In genomic region chr3:101097146-101097800, GRCm38 (mm10) we compare ENCODE assay signal across 16 mouse cellular contexts. TPM values are rescaled to one million over a fixed set of nuclear protein-coding genes. Genes with fewer than 3 reads are reported as not detected.
DNase-seq lines count a peak whose midpoint lies in the region; ATAC-seq and TF ChIP-seq lines count a peak whose summit lies in the region.
"Had no signal": no experiment of that assay in that cellular context is flagged by ENCODE, and none has a peak within 500 bp of the region (broad histone marks: within the 10 kb centered on the region; RNA-seq: fewer than 3 reads in every experiment).

No protein-coding gene starts in this region.

- DNase-seq in forebrain, embryonic 11.5 days (ENCODE audit: low spot score): no peak
- no peak for DNase-seq in forebrain, embryonic 10.5 days (ENCODE audit: extremely low spot score, low spot score)
- DNase-seq in midbrain, postnatal 0 days (ENCODE audit: low spot score): peak; percentile 41
- DNase-seq in limb, embryonic 10.5 days (ENCODE audit: low spot score): no peak
- no peak for DNase-seq in lung, postnatal 25 days (ENCODE audit: low spot score)
- DNase-seq in hindbrain, postnatal 0 days (ENCODE audit: low spot score): no peak
- DNase-seq: adrenal gland, postnatal 36 days; liver, embryonic 13.5 days had no signal

- H3K9me3 ChIP-seq in forebrain, embryonic 11.5 days (ENCODE audit: control insufficient read depth, low read length): no peaks in the 10 kb centered on the region
- H3K9me3 ChIP-seq in forebrain, embryonic 10.5 days: no peaks in the 10 kb centered on the region
- no peaks in the 10 kb centered on the region for H3K9me3 ChIP-seq in midbrain, postnatal 0 days (ENCODE audit: low read length)
- H3K9me3 ChIP-seq in midbrain, embryonic 15.5 days: no peaks in the 10 kb centered on the region
- H3K9me3 ChIP-seq in embryonic facial prominence, embryonic 13.5 days: no peaks in the 10 kb centered on the region
- no peaks in the 10 kb centered on the region for H3K9me3 ChIP-seq in limb, embryonic 10.5 days (replicated peaks)
- H3K9me3 ChIP-seq in hindbrain, postnatal 0 days (ENCODE audit: low read length): no peaks in the 10 kb centered on the region
- H3K9me3 ChIP-seq: heart, embryonic 15.5 days; hindbrain, embryonic 10.5 days; liver, embryonic 13.5 days had no signal

- H3K4me3 ChIP-seq in forebrain, embryonic 11.5 days (ENCODE audit: low read depth, low read length): no peak overlapping the region
- no peak overlapping the region for H3K4me3 ChIP-seq in forebrain, embryonic 10.5 days
- no peak overlapping the region for H3K4me3 ChIP-seq in midbrain, postnatal 0 days (ENCODE audit: low read depth, low read length)
- no peak overlapping the region for H3K4me3 ChIP-seq in midbrain, embryonic 15.5 days
- no peak overlapping the region for H3K4me3 ChIP-seq in embryonic facial prominence, embryonic 13.5 days
- no peak overlapping the region for H3K4me3 ChIP-seq in limb, embryonic 10.5 days
- no peak overlapping the region for H3K4me3 ChIP-seq in hindbrain, postnatal 0 days (ENCODE audit: low read length)
- H3K4me3 ChIP-seq: heart, embryonic 15.5 days; hindbrain, embryonic 10.5 days; liver, embryonic 13.5 days had no signal

- H3K36me3 ChIP-seq in forebrain, embryonic 11.5 days (ENCODE audit: control insufficient read depth, insufficient read depth, low read length): no peaks in the 10 kb centered on the region
- peaks cover 14% of the 10 kb centered on the region for H3K36me3 ChIP-seq in forebrain, embryonic 10.5 days (replicated peaks)
- H3K36me3 ChIP-seq in midbrain, postnatal 0 days (ENCODE audit: insufficient read depth, low read length): no peaks in the 10 kb centered on the region
- H3K36me3 ChIP-seq in midbrain, embryonic 15.5 days (replicated peaks): no peaks in the 10 kb centered on the region
- no peaks in the 10 kb centered on the region for H3K36me3 ChIP-seq in embryonic facial prominence, embryonic 13.5 days
- H3K36me3 ChIP-seq in limb, embryonic 10.5 days: no peaks in the 10 kb centered on the region
- no peaks in the 10 kb centered on the region for H3K36me3 ChIP-seq in hindbrain, postnatal 0 days (ENCODE audit: insufficient read depth, low read length)
- H3K36me3 ChIP-seq: heart, embryonic 15.5 days; hindbrain, embryonic 10.5 days; liver, embryonic 13.5 days had no signal

- no peak for TF ChIP-seq CTCF in midbrain, postnatal 0 days (IDR thresholded peaks at IDR 0.05)
- TF ChIP-seq CTCF in hindbrain, postnatal 0 days (IDR thresholded peaks at IDR 0.05; ENCODE audit: low read depth): no peak

- no peak overlapping the region for H3K4me2 ChIP-seq in forebrain, embryonic 11.5 days (ENCODE audit: low read depth, low read length, severe bottlenecking)
- H3K4me2 ChIP-seq in midbrain, postnatal 0 days (ENCODE audit: low read depth, low read length, poor library complexity, severe bottlenecking): no peak overlapping the region
- no peak overlapping the region for H3K4me2 ChIP-seq in midbrain, embryonic 15.5 days
- H3K4me2 ChIP-seq in embryonic facial prominence, embryonic 13.5 days: no peak overlapping the region
- H3K4me2 ChIP-seq in hindbrain, postnatal 0 days (ENCODE audit: low read depth, low read length): no peak overlapping the region
- H3K4me2 ChIP-seq: heart, embryonic 15.5 days; liver, embryonic 13.5 days had no signal

- WGBS in forebrain, embryonic 11.5 days: 67% methylated on average over 9 of the region's 9 CpGs
- 74% methylated on average over 9 of the region's 9 CpGs for WGBS in forebrain, embryonic 10.5 days
- 71% methylated on average over 9 of the region's 9 CpGs for WGBS in midbrain, postnatal 0 days
- 73% methylated on average over 9 of the region's 9 CpGs for WGBS in midbrain, embryonic 15.5 days
- 68% methylated on average over 9 of the region's 9 CpGs for WGBS in embryonic facial prominence, embryonic 13.5 days
- 66% methylated on average over 9 of the region's 9 CpGs for WGBS in limb, embryonic 10.5 days
- 66% methylated on average over 9 of the region's 9 CpGs for WGBS in hindbrain, postnatal 0 days

- no peak overlapping the region for H3K27ac ChIP-seq in forebrain, embryonic 11.5 days (ENCODE audit: low read depth, low read length)
- no peak overlapping the region for H3K27ac ChIP-seq in forebrain, embryonic 10.5 days
- H3K27ac ChIP-seq in midbrain, postnatal 0 days (ENCODE audit: low read depth, low read length): no peak overlapping the region
- no peak overlapping the region for H3K27ac ChIP-seq in midbrain, embryonic 15.5 days
- H3K27ac ChIP-seq in embryonic facial prominence, embryonic 13.5 days: peak overlapping the region; percentile 55; the same call in 1 of the 2 replicates
- 0 out of 2 replicates have a peak overlapping the region, but pooled peaks have one; percentile 8 for H3K27ac ChIP-seq in limb, embryonic 10.5 days
- H3K27ac ChIP-seq in hindbrain, postnatal 0 days: no peak overlapping the region
- H3K27ac ChIP-seq: heart, embryonic 15.5 days; hindbrain, embryonic 10.5 days; kidney, postnatal 0 days; liver, embryonic 13.5 days had no signal

- H3K9ac ChIP-seq in forebrain, embryonic 11.5 days (ENCODE audit: low read length): no peak overlapping the region
- no peak overlapping the region for H3K9ac ChIP-seq in midbrain, postnatal 0 days (replicated peaks; ENCODE audit: low read length, poor library complexity, severe bottlenecking)
- no peak overlapping the region for H3K9ac ChIP-seq in midbrain, embryonic 15.5 days
- H3K9ac ChIP-seq in embryonic facial prominence, embryonic 13.5 days: no peak overlapping the region
- no peak overlapping the region for H3K9ac ChIP-seq in hindbrain, postnatal 0 days (replicated peaks; ENCODE audit: low read length)
- H3K9ac ChIP-seq: heart, embryonic 15.5 days; liver, embryonic 13.5 days had no signal

- H3K27me3 ChIP-seq in forebrain, embryonic 11.5 days (ENCODE audit: control insufficient read depth, insufficient read depth, low read length): no peaks in the 10 kb centered on the region
- no peaks in the 10 kb centered on the region for H3K27me3 ChIP-seq in forebrain, embryonic 10.5 days (ENCODE audit: poor library complexity, severe bottlenecking)
- H3K27me3 ChIP-seq in midbrain, postnatal 0 days (ENCODE audit: insufficient read depth, low read length): no peaks in the 10 kb centered on the region
- no peaks in the 10 kb centered on the region for H3K27me3 ChIP-seq in midbrain, embryonic 15.5 days (replicated peaks)
- no peaks in the 10 kb centered on the region for H3K27me3 ChIP-seq in embryonic facial prominence, embryonic 13.5 days
- H3K27me3 ChIP-seq in limb, embryonic 10.5 days (ENCODE audit: low read depth, poor library complexity, severe bottlenecking): no peaks in the 10 kb centered on the region
- H3K27me3 ChIP-seq in hindbrain, postnatal 0 days (ENCODE audit: insufficient read depth, low read length): no peaks in the 10 kb centered on the region
- H3K27me3 ChIP-seq: heart, embryonic 15.5 days; liver, embryonic 13.5 days had no signal

- H3K4me1 ChIP-seq in forebrain, embryonic 11.5 days (replicated peaks; ENCODE audit: control insufficient read depth, insufficient read depth, low read length): peaks cover 4% of the 10 kb centered on the region
- H3K4me1 ChIP-seq in forebrain, embryonic 10.5 days: peaks cover 56% of the 10 kb centered on the region
- 0 out of 2 replicates have a peak, but pooled peaks cover 7% of the 10 kb centered on the region for H3K4me1 ChIP-seq in midbrain, postnatal 0 days (ENCODE audit: insufficient read depth, low read length)
- H3K4me1 ChIP-seq in midbrain, embryonic 15.5 days: peaks cover 7% of the 10 kb centered on the region
- H3K4me1 ChIP-seq in embryonic facial prominence, embryonic 13.5 days: peaks cover 56% of the 10 kb centered on the region
- H3K4me1 ChIP-seq in limb, embryonic 10.5 days: peaks cover 53% of the 10 kb centered on the region
- H3K4me1 ChIP-seq in hindbrain, postnatal 0 days (ENCODE audit: insufficient read depth, low read length): peaks cover 9% of the 10 kb centered on the region; the same call in 1 of the 2 replicates
- H3K4me1 ChIP-seq: liver, embryonic 13.5 days had no signal

- peak; percentile 73 for ATAC-seq in forebrain, embryonic 11.5 days (replicated peaks; ENCODE audit: low FRiP score)
- ATAC-seq in midbrain, postnatal 0 days (ENCODE audit: low FRiP score): no peak
- ATAC-seq in midbrain, embryonic 15.5 days (replicated peaks): no peak
- ATAC-seq in embryonic facial prominence, embryonic 13.5 days (ENCODE audit: insufficient number of reproducible peaks, insufficient read depth, low FRiP score, low TSS enrichment, low read depth): no peak
- no peak for ATAC-seq in hindbrain, postnatal 0 days
- ATAC-seq: inflammation-experienced regulatory T-cells, adult 6 months had no signal

RNA-seq across cellular contexts. Expression of gene Ptgfrn, which starts 12.8 kb away (rescaled TPM):
- 5.1 and 5.3 TPM in 2 replicates for polyA plus RNA-seq in forebrain, embryonic 11.5 days (2014; fragmentation: Nextera tagmentation; extraction: Ambion mirVana)
- 3.2 and 3.3 TPM in 2 replicates for polyA plus RNA-seq in forebrain, embryonic 10.5 days (2016; fragmentation: Nextera tagmentation; extraction: Ambion mirVana)
- 53.9 and 58.5 TPM in 2 replicates for total RNA-seq in midbrain, postnatal 0 days (2014; rRNA removed)
- polyA plus RNA-seq in midbrain, postnatal 0 days (2015; fragmentation: Nextera tagmentation; extraction: Ambion mirVana): 3.7 and 3.8 TPM in 2 replicates
- polyA plus RNA-seq in midbrain, embryonic 15.5 days (2015; fragmentation: Nextera tagmentation; extraction: Ambion mirVana): 2.6 and 2.7 TPM in 2 replicates
- 8.7 and 9.4 TPM in 2 replicates for polyA plus RNA-seq in embryonic facial prominence, embryonic 13.5 days (2015; fragmentation: Nextera tagmentation; extraction: Ambion mirVana)
- 3.4 and 4.0 TPM in 2 replicates for polyA plus RNA-seq in limb, embryonic 10.5 days (2016; fragmentation: Nextera tagmentation; extraction: Ambion mirVana)
- 51.0 and 52.5 TPM in 2 replicates for total RNA-seq in hindbrain, postnatal 0 days (2014; rRNA removed)
- 3.9 and 4.1 TPM in 2 replicates for polyA plus RNA-seq in hindbrain, postnatal 0 days (2015; fragmentation: Nextera tagmentation; extraction: Ambion mirVana)
- total RNA-seq: granulocyte monocyte progenitor cell, adult 5-6 weeks; megakaryocyte-erythroid progenitor cell, adult 5-6 weeks had no signal

Comparison
In these comparisons a context has a peak if more than half of its experiments do, and no peak if none do; other contexts are left out.
1. H3K27ac ChIP-seq: peak in embryonic facial prominence, embryonic 13.5 days (single experiment) and limb, embryonic 10.5 days (single experiment); none in forebrain, embryonic 11.5 days (single experiment), forebrain, embryonic 10.5 days (single experiment), midbrain, postnatal 0 days (single experiment), midbrain, embryonic 15.5 days (single experiment) and hindbrain, postnatal 0 days (single experiment).